15 mouse cellular contexts compared by ENCODE assay signal in the genomic region with DNA sequence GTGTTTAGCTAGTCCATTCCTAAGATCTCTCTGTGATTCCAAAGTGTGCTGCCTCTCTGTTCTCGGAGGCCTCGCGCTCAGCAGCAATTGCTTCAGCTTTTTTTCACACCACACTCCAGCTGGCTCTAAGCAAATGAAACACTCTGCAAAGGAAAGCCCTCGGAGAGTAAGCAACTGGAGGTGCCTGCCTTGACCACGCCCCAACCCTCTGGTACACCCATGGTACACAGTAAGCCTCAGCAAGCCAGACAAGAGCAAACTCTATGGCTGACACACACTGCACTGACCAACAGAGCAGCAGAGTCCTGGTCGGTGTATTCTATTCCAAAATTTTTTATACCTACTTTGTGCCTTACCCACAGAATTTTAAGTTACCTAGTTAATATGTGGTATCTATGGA. TPM values are rescaled to one million over a fixed set of nuclear protein-coding genes. Genes with fewer than 3 reads are reported as not detected.
A peak's percentile ranks its signal among the peaks of the same experiment; 100 is the strongest.
DNase-seq lines count a peak whose midpoint lies in the region; ATAC-seq and TF ChIP-seq lines count a peak whose summit lies in the region.
"Had no signal": no experiment of that assay in that cellular context is flagged by ENCODE, and none has a peak within 500 bp of the region (broad histone marks: within the 10 kb centered on the region; RNA-seq: fewer than 3 reads in every experiment).

No protein-coding gene starts in this region.

- H3K4me1 ChIP-seq in lung, embryonic 16.5 days (replicated peaks; ENCODE audit: control insufficient read depth, insufficient read depth, low read length) = peaks cover 5% of the 10 kb centered on the region; the same call in 1 of the 2 replicates
- no peaks in the 10 kb centered on the region for H3K4me1 ChIP-seq in forebrain, embryonic 13.5 days
- no peaks in the 10 kb centered on the region for H3K4me1 ChIP-seq in stomach, embryonic 14.5 days (ENCODE audit: control insufficient read depth, insufficient read depth, low read length)
- H3K4me1 ChIP-seq: kidney, embryonic 15.5 days; liver, embryonic 13.5 days had no signal

- H3K9me3 ChIP-seq in lung, embryonic 16.5 days (ENCODE audit: control insufficient read depth, low read length) = no peaks in the 10 kb centered on the region
- H3K9me3 ChIP-seq in forebrain, embryonic 13.5 days (replicated peaks) = no peaks in the 10 kb centered on the region
- no peaks in the 10 kb centered on the region for H3K9me3 ChIP-seq in stomach, embryonic 14.5 days (ENCODE audit: control insufficient read depth, low read depth, low read length)
- H3K9me3 ChIP-seq: G1E; kidney, embryonic 15.5 days; liver, embryonic 13.5 days had no signal

- TF ChIP-seq POLR2A in brain, embryonic 14.5 days (IDR thresholded peaks at IDR 0.05; ENCODE audit: borderline replicate concordance, extremely low read depth, insufficient read depth, insufficient read length, poor library complexity, severe bottlenecking) = no peak

- 30% methylated on average over 6 of the region's 6 CpGs for WGBS in lung, embryonic 16.5 days
- WGBS in forebrain, embryonic 13.5 days = 27% methylated on average over 6 of the region's 6 CpGs
- 36% methylated on average over 6 of the region's 6 CpGs for WGBS in stomach, embryonic 14.5 days

- H3K27me3 ChIP-seq in lung, embryonic 16.5 days (ENCODE audit: control insufficient read depth, insufficient read depth, low read depth, low read length) = no peaks in the 10 kb centered on the region
- H3K27me3 ChIP-seq in forebrain, embryonic 13.5 days = peaks cover 3% of the 10 kb centered on the region; the same call in 1 of the 2 replicates
- no peaks in the 10 kb centered on the region for H3K27me3 ChIP-seq in stomach, embryonic 14.5 days (ENCODE audit: control insufficient read depth, insufficient read depth, low read length)
- H3K27me3 ChIP-seq: kidney, embryonic 15.5 days; liver, embryonic 13.5 days had no signal

- DNase-seq in lung, postnatal 10 days = no peak
- peak; percentile 37 for DNase-seq in brain, embryonic 14.5 days (ENCODE audit: low read depth)
- no peak for DNase-seq in spleen, postnatal 10 days (ENCODE audit: low spot score in 2 of 2)
- DNase-seq in adrenal gland, postnatal 25 days = no peak
- DNase-seq: cerebellum, postnatal 10 days; gastrocnemius, postnatal 14 days; liver, embryonic 13.5 days; right cerebral cortex, postnatal 4 days; thymus, adult 2 months had no signal

- H3K27ac ChIP-seq in lung, embryonic 16.5 days (ENCODE audit: low read length) = no peak overlapping the region
- no peak overlapping the region for H3K27ac ChIP-seq in forebrain, embryonic 13.5 days
- no peak overlapping the region for H3K27ac ChIP-seq in stomach, embryonic 14.5 days (ENCODE audit: low read length)
- H3K27ac ChIP-seq: kidney, embryonic 15.5 days; liver, embryonic 13.5 days had no signal

- H3K4me3 ChIP-seq in lung, embryonic 16.5 days (ENCODE audit: low read length) = no peak overlapping the region
- no peak overlapping the region for H3K4me3 ChIP-seq in forebrain, embryonic 13.5 days
- no peak overlapping the region for H3K4me3 ChIP-seq in stomach, embryonic 14.5 days (ENCODE audit: low read depth, low read length)
- H3K4me3 ChIP-seq: kidney, embryonic 15.5 days; liver, embryonic 13.5 days had no signal

- no peak for TF ChIP-seq CTCF in brain, embryonic 14.5 days (IDR thresholded peaks at IDR 0.05; ENCODE audit: borderline replicate concordance, extremely low read depth, insufficient read depth, insufficient read length)

- no peak overlapping the region for H3K4me2 ChIP-seq in lung, embryonic 16.5 days (ENCODE audit: low read depth, low read length)
- no peak overlapping the region for H3K4me2 ChIP-seq in forebrain, embryonic 13.5 days
- H3K4me2 ChIP-seq in stomach, embryonic 14.5 days (replicated peaks; ENCODE audit: low read depth, low read length) = no peak overlapping the region
- H3K4me2 ChIP-seq: kidney, embryonic 15.5 days; liver, embryonic 13.5 days had no signal

- ATAC-seq in lung, embryonic 16.5 days (ENCODE audit: low read depth) = peak; percentile 65
- ATAC-seq in forebrain, embryonic 13.5 days = peak; percentile 33; the same call in 1 of the 2 replicates
- peak; percentile 79 for ATAC-seq in stomach, embryonic 14.5 days (ENCODE audit: insufficient number of reproducible peaks, insufficient read depth, low FRiP score, low read depth)
- ATAC-seq: inflammation-experienced regulatory T-cells, adult 6 months had no signal

- no peaks in the 10 kb centered on the region for H3K36me3 ChIP-seq in lung, embryonic 16.5 days (ENCODE audit: control insufficient read depth, insufficient read depth, low read length)
- no peaks in the 10 kb centered on the region for H3K36me3 ChIP-seq in forebrain, embryonic 13.5 days (ENCODE audit: poor library complexity, severe bottlenecking)
- H3K36me3 ChIP-seq in stomach, embryonic 14.5 days (ENCODE audit: control insufficient read depth, insufficient read depth, low read length) = no peaks in the 10 kb centered on the region
- H3K36me3 ChIP-seq: G1E; kidney, embryonic 15.5 days; liver, embryonic 13.5 days had no signal

- no peak overlapping the region for H3K9ac ChIP-seq in lung, embryonic 16.5 days (ENCODE audit: low read length)
- no peak overlapping the region for H3K9ac ChIP-seq in forebrain, embryonic 13.5 days
- H3K9ac ChIP-seq in stomach, embryonic 14.5 days (replicated peaks; ENCODE audit: low read depth, low read length) = no peak overlapping the region
- H3K9ac ChIP-seq: kidney, embryonic 15.5 days; liver, embryonic 13.5 days had no signal

RNA-seq across cellular contexts. Expression of a gene that starts 17.2 kb away (rescaled TPM):
- 29.9 and 32.2 TPM in 2 replicates for polyA plus RNA-seq in lung, embryonic 16.5 days (2015; fragmentation: Nextera tagmentation; extraction: Ambion mirVana)
- 46.6 and 51.4 TPM in 2 replicates for polyA plus RNA-seq in brain, embryonic 14.5 days (2012; rRNA removed)
- polyA plus RNA-seq in forebrain, embryonic 13.5 days (2015; fragmentation: Nextera tagmentation; extraction: Ambion mirVana) = 31.9 and 32.4 TPM in 2 replicates
- polyA plus RNA-seq in stomach, embryonic 14.5 days (2014; fragmentation: Nextera tagmentation; extraction: Ambion mirVana) = 37.6 and 42.3 TPM in 2 replicates
- total RNA-seq in adrenal gland, postnatal 25 days (2021) = 39.9 and 41.9 TPM in 2 replicates
